Mouse (Mus musculus): ENCODE data around the gene Poldip2. TPM values are rescaled to one million over a fixed set of nuclear protein-coding genes. Genes with fewer than 3 reads are reported as not detected.
A peak's percentile ranks its signal among the peaks of the same experiment; 100 is the strongest.

The Poldip2 gene
- polyA plus RNA-seq, 1 experiment, result 111 TPM

DNA sequence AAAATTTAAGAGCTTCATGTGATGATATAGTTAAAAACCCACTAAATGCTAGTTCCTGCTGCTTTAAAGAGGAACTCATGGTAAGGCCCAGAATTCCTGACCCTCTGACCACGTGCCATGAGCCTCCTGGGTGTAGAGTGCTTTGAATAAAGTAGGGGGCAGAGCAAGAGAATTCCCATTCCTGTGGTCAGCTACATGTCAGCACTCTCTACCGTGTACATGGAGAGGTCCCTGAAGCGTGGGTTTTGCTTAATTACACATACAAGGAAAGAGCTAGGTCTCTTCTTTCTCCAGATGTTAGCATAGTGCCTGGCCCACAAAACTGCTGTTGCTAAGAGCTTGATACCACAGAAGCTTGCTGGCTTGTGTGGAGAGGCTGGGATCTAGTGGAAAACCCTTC lies 6.6 kb upstream of the Poldip2 start:
- Histone ChIP-seq H3K79me2 (ENCODE audit: control insufficient read depth, insufficient read depth) (no peaks in the 10 kb centered on the region), H3K79me3 (ENCODE audit: low read depth) (no peaks in the 10 kb centered on the region), H3K36me3 (ENCODE audit: control insufficient read depth, insufficient read depth) (peaks cover 35% of the 10 kb centered on the region), H3K27me3 (ENCODE audit: control insufficient read depth, insufficient read depth, insufficient read length) (peaks cover 12% of the 10 kb centered on the region), H3ac (ENCODE audit: control insufficient read depth, insufficient read length, low read depth) (no peak overlapping the region), H3K4me3 (ENCODE audit: insufficient read depth, poor library complexity, severe bottlenecking) (no peak overlapping the region)
- no peak for TF ChIP-seq MYOD1 (IDR thresholded peaks at IDR 0.05; ENCODE audit: control insufficient read depth, insufficient read length, low read depth)
- no peak for TF ChIP-seq USF1 (IDR thresholded peaks at IDR 0.05; ENCODE audit: low read depth)
- no peak for TF ChIP-seq FOSL1 (IDR thresholded peaks at IDR 0.05; ENCODE audit: insufficient read depth, low read length, poor library complexity, severe bottlenecking)
- TF ChIP-seq CEBPB (IDR thresholded peaks at IDR 0.05; ENCODE audit: low read depth), result no peak
- TF ChIP-seq MYOG (IDR thresholded peaks at IDR 0.05; ENCODE audit: control insufficient read depth, extremely low read depth, insufficient read length), result no peak
- TF ChIP-seq MAX (IDR thresholded peaks at IDR 0.05), result no peak
- no peak for TF ChIP-seq CTCF (IDR thresholded peaks at IDR 0.05; ENCODE audit: control insufficient read depth, insufficient read depth, insufficient read length)

DNA sequence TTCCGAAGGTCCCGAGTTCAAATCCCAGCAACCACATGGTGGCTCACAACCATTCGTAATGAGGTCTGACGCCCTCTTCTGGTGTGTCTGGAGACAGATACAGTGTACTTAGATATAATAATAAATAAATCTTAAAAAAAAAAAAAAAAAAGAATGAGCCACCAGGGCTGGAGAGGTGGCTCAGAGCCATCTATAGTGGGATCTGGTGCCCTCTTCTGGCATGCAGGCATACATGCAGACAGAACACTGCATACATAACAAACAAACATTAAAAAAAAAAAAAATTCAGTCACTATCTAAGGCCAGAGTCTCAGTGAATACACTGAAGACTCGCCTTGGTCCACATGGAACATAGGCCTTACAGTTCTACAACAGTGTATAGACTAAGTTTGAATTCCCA lies 2.8 kb upstream of the Poldip2 start:
- Histone ChIP-seq H3K79me2 (ENCODE audit: control insufficient read depth, insufficient read depth) (peaks cover 37% of the 10 kb centered on the region), H3K27me3 (ENCODE audit: control insufficient read depth, insufficient read depth, insufficient read length) (no peaks in the 10 kb centered on the region), H3K79me3 (ENCODE audit: low read depth) (peaks cover 18% of the 10 kb centered on the region), H3K36me3 (ENCODE audit: control insufficient read depth, insufficient read depth) (peaks cover 45% of the 10 kb centered on the region), H3ac (ENCODE audit: control insufficient read depth, insufficient read length, low read depth) (no peak overlapping the region), H3K4me3 (ENCODE audit: insufficient read depth, poor library complexity, severe bottlenecking) (no peak overlapping the region)
- TF ChIP-seq CEBPB (IDR thresholded peaks at IDR 0.05; ENCODE audit: low read depth) (no peak), MAX (IDR thresholded peaks at IDR 0.05) (no peak), MYOG (IDR thresholded peaks at IDR 0.05; ENCODE audit: control insufficient read depth, extremely low read depth, insufficient read length) (no peak)

DNA sequence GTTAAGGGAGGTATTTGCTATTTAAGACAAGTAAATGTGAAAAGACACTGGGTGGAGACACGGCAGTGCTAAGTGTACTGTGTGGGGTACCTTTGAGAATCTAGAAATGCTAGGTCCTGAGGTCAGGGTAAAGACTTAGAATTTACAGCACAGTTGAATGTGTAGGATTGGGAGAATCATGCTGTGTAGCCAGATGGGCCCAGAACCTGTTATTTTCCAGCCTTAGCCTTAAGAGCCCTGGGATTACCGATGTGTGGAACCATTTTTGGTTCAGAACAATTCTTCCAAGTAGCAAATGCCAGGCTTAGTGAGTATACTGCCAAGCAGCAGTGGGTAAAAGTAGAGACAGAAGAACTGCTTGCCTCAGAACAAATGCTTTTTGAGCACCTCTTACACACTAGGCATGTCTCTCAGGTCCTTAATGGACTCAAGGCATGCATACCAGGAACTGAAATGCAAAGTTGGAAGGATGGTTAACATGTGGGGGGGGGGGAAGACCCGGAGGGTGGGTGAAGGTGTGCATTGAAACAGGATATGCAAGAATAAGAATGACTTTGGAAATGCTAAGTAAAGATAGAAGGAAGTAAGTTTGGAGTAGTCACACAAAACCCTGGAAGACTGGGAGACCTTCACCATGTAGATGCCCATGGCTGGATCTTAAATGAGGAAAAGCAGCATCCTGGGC lies 1.3 kb downstream of the Poldip2 start:
- Histone ChIP-seq H3K36me3 (ENCODE audit: control insufficient read depth, insufficient read depth) (peaks cover 60% of the 10 kb centered on the region), H3ac (ENCODE audit: control insufficient read depth, insufficient read length, low read depth) (peak overlapping the region; percentile 66), H3K4me3 (ENCODE audit: insufficient read depth, poor library complexity, severe bottlenecking) (peak overlapping the region; percentile 93), H3K79me3 (ENCODE audit: low read depth) (peaks cover 18% of the 10 kb centered on the region), H3K27me3 (ENCODE audit: control insufficient read depth, insufficient read depth, insufficient read length) (no peaks in the 10 kb centered on the region), H3K79me2 (ENCODE audit: control insufficient read depth, insufficient read depth) (peaks cover 39% of the 10 kb centered on the region)
- TF ChIP-seq MYOD1 (IDR thresholded peaks at IDR 0.05; ENCODE audit: control insufficient read depth, insufficient read length, low read depth) (no peak), CEBPB (IDR thresholded peaks at IDR 0.05; ENCODE audit: low read depth) (no peak), CTCF (IDR thresholded peaks at IDR 0.05; ENCODE audit: control insufficient read depth, insufficient read depth, insufficient read length) (no peak), MYOG (IDR thresholded peaks at IDR 0.05; ENCODE audit: control insufficient read depth, extremely low read depth, insufficient read length) (no peak), USF1 (IDR thresholded peaks at IDR 0.05; ENCODE audit: low read depth) (no peak), FOSL1 (IDR thresholded peaks at IDR 0.05; ENCODE audit: insufficient read depth, low read length, poor library complexity, severe bottlenecking) (no peak), MAX (IDR thresholded peaks at IDR 0.05) (no peak)

DNA sequence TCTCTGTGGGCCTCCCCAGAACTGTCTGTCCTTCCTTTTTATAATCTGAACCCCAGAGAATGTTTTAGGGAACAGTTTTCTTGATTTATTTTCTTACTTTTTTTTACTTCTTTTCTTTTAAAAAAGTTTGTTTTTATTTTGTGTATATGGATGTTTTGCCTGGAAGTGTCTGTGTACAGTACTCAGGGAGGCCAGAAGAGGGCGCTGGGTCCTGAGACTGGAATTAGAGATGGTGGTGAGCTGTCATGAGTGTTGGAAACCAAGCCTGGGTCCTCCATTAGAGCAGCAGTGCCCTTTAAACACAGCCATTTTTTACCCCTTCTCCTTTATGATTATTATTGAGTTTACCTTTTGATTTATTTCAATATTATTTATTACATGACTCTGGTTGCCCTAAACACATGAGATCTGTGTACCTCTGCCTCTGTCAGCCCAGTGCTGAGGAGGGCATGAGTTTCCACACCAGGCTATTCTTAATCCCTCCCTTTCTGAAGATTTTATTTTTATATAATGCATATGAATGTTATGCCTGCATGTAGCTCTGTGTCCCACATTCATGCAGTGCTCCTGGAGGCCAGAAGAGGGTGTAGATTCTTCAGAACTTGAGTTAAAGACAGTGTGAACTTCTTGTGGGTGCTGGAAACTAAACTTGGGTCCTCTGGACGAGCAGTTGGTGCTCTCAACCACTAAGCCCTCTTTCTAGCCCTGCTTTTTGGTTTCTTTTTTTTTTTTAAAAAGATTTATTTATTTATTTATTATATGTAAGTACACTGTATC lies 3.7 kb downstream of the Poldip2 start:
- H3K4me3 ChIP-seq (ENCODE audit: insufficient read depth, poor library complexity, severe bottlenecking), result no peak overlapping the region

DNA sequence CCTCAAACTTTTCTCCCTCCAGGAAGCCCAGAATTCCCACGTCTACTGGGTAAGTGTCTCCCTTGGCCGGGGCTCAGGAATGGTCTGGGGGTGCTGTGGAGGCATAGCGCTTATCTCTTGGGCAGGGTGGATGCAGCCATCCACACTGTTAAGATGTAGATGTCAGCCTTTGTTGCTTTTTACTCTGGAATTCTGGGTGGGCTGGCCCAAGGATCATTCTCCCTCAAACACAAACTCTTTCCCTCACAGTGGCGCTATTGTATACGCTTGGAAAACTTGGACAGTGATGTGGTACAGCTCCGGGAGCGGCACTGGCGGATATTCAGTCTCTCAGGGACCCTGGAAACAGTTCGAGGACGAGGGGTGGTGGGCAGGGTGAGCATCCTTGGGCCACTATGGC lies 6.9 kb downstream of the Poldip2 start:
- TF ChIP-seq CTCF (IDR thresholded peaks at IDR 0.05; ENCODE audit: control insufficient read depth, insufficient read depth, insufficient read length), result no peak
- no peak for TF ChIP-seq FOSL1 (IDR thresholded peaks at IDR 0.05; ENCODE audit: insufficient read depth, low read length, poor library complexity, severe bottlenecking)
- TF ChIP-seq CEBPB (IDR thresholded peaks at IDR 0.05; ENCODE audit: low read depth), result no peak
- TF ChIP-seq USF1 (IDR thresholded peaks at IDR 0.05; ENCODE audit: low read depth), result no peak
- no peak for TF ChIP-seq MAX (IDR thresholded peaks at IDR 0.05)
- no peak for TF ChIP-seq MYOD1 (IDR thresholded peaks at IDR 0.05; ENCODE audit: control insufficient read depth, insufficient read length, low read depth)
- TF ChIP-seq MYOG (IDR thresholded peaks at IDR 0.05; ENCODE audit: control insufficient read depth, extremely low read depth, insufficient read length), result no peak
- Histone ChIP-seq H3K4me3 (ENCODE audit: insufficient read depth, poor library complexity, severe bottlenecking) (no peak overlapping the region), H3K27me3 (ENCODE audit: control insufficient read depth, insufficient read depth, insufficient read length) (no peaks in the 10 kb centered on the region), H3ac (ENCODE audit: control insufficient read depth, insufficient read length, low read depth) (no peak overlapping the region), H3K79me3 (ENCODE audit: low read depth) (no peaks in the 10 kb centered on the region), H3K36me3 (ENCODE audit: control insufficient read depth, insufficient read depth) (peaks cover 94% of the 10 kb centered on the region), H3K79me2 (ENCODE audit: control insufficient read depth, insufficient read depth) (peaks cover 4% of the 10 kb centered on the region)

More for the DNA sequence above, 3.7 kb downstream of the Poldip2 start:
- H3K79me2 ChIP-seq (ENCODE audit: control insufficient read depth, insufficient read depth), result peaks cover 36% of the 10 kb centered on the region
- no peak overlapping the region for H3ac ChIP-seq (ENCODE audit: control insufficient read depth, insufficient read length, low read depth)
- H3K36me3 ChIP-seq (ENCODE audit: control insufficient read depth, insufficient read depth), result peaks cover 70% of the 10 kb centered on the region
- TF ChIP-seq MAX (IDR thresholded peaks at IDR 0.05) (no peak), MYOG (IDR thresholded peaks at IDR 0.05; ENCODE audit: control insufficient read depth, extremely low read depth, insufficient read length) (no peak), FOSL1 (IDR thresholded peaks at IDR 0.05; ENCODE audit: insufficient read depth, low read length, poor library complexity, severe bottlenecking) (no peak), CTCF (IDR thresholded peaks at IDR 0.05; ENCODE audit: control insufficient read depth, insufficient read depth, insufficient read length) (no peak), USF1 (IDR thresholded peaks at IDR 0.05; ENCODE audit: low read depth) (no peak), CEBPB (IDR thresholded peaks at IDR 0.05; ENCODE audit: low read depth) (no peak), MYOD1 (IDR thresholded peaks at IDR 0.05; ENCODE audit: control insufficient read depth, insufficient read length, low read depth) (no peak)
- no peaks in the 10 kb centered on the region for H3K27me3 ChIP-seq (ENCODE audit: control insufficient read depth, insufficient read depth, insufficient read length)
- H3K79me3 ChIP-seq (ENCODE audit: low read depth), result peaks cover 17% of the 10 kb centered on the region

All from C2C12 (cell line).